Mouse (Mus musculus) CH12.LX (cell line): ENCODE results near the gene Pusl1.

Experiments used
- CTCF ChIP-seq, 2 experiments: IDR thresholded peaks in 1 of 2; conservative IDR thresholded peaks in 1 of 2; 2 replicates each; pipeline ENCODE4 v1.5.1; 2011 to 2012; ENCODE audit warnings: low read depth in 2 of 2, low read length in 2 of 2, improper control_type of control experiment in 1 of 2, inconsistent platforms in 1 of 2, mild to moderate bottlenecking in 1 of 2, moderate library complexity in 1 of 2
- ELF1 ChIP-seq: IDR thresholded peaks from 2 replicates; pipeline ENCODE4 v1.6.1; 2014; ENCODE audit warnings: low read depth, mild to moderate bottlenecking, inconsistent platforms, low read length, improper control_type of control experiment
- EP300 ChIP-seq: IDR thresholded peaks from 2 replicates; pipeline ENCODE4 v1.6.1; 2011; ENCODE audit warnings: low read length, improper control_type of control experiment
- POLR2A ChIP-seq: IDR thresholded peaks from 2 replicates; pipeline ENCODE4 v1.6.1; 2011; ENCODE audit warnings: low read depth, mild to moderate bottlenecking, improper control_type of control experiment, low read length
- SMC3 ChIP-seq: IDR thresholded peaks from 2 replicates; pipeline ENCODE4 v1.6.1; 2011; ENCODE audit warnings: low read depth, low read length, improper control_type of control experiment
- USF1 ChIP-seq: IDR thresholded peaks from 2 replicates; pipeline ENCODE4 v1.6.1; 2014; ENCODE audit warnings: low read depth, mild to moderate bottlenecking, inconsistent platforms, low read length, improper control_type of control experiment

DNA sequence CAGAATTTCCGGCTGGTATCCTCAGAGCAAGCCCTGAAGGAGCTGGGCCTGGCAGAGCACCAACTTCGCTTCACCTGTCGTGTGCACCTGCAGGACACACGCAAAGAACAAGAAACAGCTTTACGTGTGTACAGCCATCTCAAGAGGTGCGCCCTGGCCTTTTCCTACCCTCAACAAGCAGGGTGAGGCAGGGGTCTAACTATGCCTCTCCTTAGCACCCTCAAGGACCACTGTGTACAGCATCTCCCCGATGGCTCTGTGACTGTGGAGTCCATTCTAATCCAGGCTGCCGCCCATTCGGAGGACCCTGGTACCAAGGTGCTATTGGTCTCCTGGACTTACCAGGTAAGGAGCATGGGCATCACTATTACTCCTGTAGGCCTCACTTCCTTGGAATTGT is 3.4 kb downstream of the Pusl1 start:
- TF ChIP-seq USF1 (no peak), ELF1 (no peak), CTCF (conservative IDR thresholded peaks at IDR 0.05 in 1 of 2, IDR thresholded peaks at IDR 0.05 in 1 of 2; ENCODE audit: low read depth in 2 of 2, low read length in 2 of 2) (no peak), SMC3 (no peak), POLR2A (no peak), EP300 (no peak)
